Mouse (Mus musculus) embryonic fibroblast, embryonic 13.5 days (primary cell): Measurements from ENCODE around the gene Igsf21.

Experiments used
- CTCF ChIP-seq: IDR thresholded peaks from 2 replicates; pipeline ENCODE4 v1.5.1; 2011; ENCODE audit warnings: mild to moderate bottlenecking, control low read depth, low read length, moderate library complexity, borderline replicate concordance; ENCODE audit not compliant: insufficient read depth
- POLR2A ChIP-seq: IDR thresholded peaks from 2 replicates; pipeline ENCODE4 v1.6.1; 2011; ENCODE audit warnings: low read depth, mild to moderate bottlenecking, control low read depth, low read length, moderate library complexity

GRCm38 (mm10) chr4:140173746-140174399, 72.7 kb downstream of the Igsf21 start:
- no peak for TF ChIP-seq CTCF
- TF ChIP-seq POLR2A: no peak
